Mouse (Mus musculus): ENCODE data around the gene Myt1. TPM values are rescaled to one million over a fixed set of nuclear protein-coding genes. Genes with fewer than 3 reads are reported as not detected.

Gene Myt1
- total and polyA plus RNA-seq, 2 experiments from 2014 or later, result 7.6 to 57.4 TPM

DNA sequence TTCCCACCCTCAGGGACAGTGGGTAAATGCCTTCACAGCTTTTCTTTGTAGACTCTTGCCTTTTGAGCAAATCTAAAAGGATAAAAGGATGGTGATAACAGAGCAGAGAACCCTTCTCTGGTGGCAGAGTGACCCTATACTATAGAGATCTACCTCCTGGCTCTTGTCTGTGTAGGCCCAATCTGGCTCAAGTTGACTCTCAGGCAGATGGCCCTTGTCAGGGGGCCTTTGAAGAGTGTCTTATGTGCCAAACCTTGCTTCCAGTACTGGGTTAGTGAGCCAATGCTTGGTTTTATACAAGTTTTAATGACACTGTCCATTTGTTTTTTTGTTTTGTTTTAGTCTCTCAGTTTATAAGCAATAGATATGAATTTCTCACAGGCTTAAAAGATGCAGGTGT lies 41.9 kb upstream of the Myt1 start:
- Histone ChIP-seq H3K9me3 (ENCODE audit: low read length) (no peaks in the 10 kb centered on the region), H3K4me3 (ENCODE audit: low read depth, low read length) (no peak overlapping the region), H3K4me2 (ENCODE audit: low read depth, low read length, poor library complexity, severe bottlenecking) (no peak overlapping the region), H3K9ac (replicated peaks; ENCODE audit: low read length, poor library complexity, severe bottlenecking) (no peak overlapping the region), H3K36me3 (ENCODE audit: insufficient read depth, low read length) (peaks cover 27% of the 10 kb centered on the region), H3K4me1 (ENCODE audit: insufficient read depth, low read length) (peaks cover 8% of the 10 kb centered on the region), H3K27me3 (ENCODE audit: insufficient read depth, low read length) (no peaks in the 10 kb centered on the region), H3K27ac (ENCODE audit: low read depth, low read length) (no peak overlapping the region)
- TF ChIP-seq CTCF (IDR thresholded peaks at IDR 0.05), result no peak
- DNase-seq (ENCODE audit: low spot score) (no peak), ATAC-seq (ENCODE audit: low FRiP score) (no peak)

- H3K4me3 ChIP-seq (ENCODE audit: low read depth, low read length), result no peak overlapping the region
- peak; percentile 88 for TF ChIP-seq CTCF (IDR thresholded peaks at IDR 0.05)
- H3K9ac ChIP-seq (replicated peaks; ENCODE audit: low read length, poor library complexity, severe bottlenecking), result no peak overlapping the region
- H3K27me3 ChIP-seq (ENCODE audit: insufficient read depth, low read length), result no peaks in the 10 kb centered on the region
- no peak overlapping the region for H3K4me2 ChIP-seq (ENCODE audit: low read depth, low read length, poor library complexity, severe bottlenecking)
- WGBS, result 16% methylated on average over 3 of the region's 3 CpGs
- H3K27ac ChIP-seq (ENCODE audit: low read depth, low read length), result no peak overlapping the region
- ATAC-seq (ENCODE audit: low FRiP score) (no peak), DNase-seq (ENCODE audit: low spot score) (peak; percentile 76)
- peaks cover 32% of the 10 kb centered on the region for H3K36me3 ChIP-seq (ENCODE audit: insufficient read depth, low read length)
- peaks cover 2% of the 10 kb centered on the region; the same call in 1 of the 2 replicates for H3K4me1 ChIP-seq (ENCODE audit: insufficient read depth, low read length)
- H3K9me3 ChIP-seq (ENCODE audit: low read length), result no peaks in the 10 kb centered on the region
Measured at GRCm38 (mm10) chr2:181722213-181722612, 40.9 kb upstream of the Myt1 start.

DNA sequence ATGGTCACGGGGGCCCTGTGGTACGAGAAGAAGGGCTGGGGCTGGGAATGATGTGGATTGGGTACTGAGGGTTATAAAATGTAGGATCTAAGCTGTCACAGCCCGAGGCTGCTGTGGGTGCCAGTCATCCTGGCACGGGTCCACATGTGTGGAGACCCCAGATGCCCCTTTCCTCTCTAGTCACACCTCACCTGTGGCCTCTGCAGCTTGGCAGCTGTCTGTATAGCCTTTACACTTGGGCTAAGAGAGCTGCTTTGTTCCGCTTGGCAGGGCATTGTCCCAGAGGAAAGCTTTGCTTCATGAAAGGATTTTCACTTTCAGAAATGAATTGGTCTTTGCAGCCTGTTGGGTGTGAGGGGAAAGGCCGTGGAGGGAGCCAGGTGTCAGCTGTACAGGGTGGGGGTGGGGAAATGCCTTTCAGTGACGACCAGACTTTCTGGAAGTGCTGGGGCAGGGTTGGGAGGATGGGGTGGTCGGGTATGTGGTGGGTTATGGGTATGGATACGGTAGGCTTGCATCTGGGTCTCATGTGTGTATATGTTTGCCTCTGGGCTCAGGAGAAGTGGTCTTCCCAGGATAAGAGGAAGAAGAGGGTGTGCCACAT lies 35.4 kb upstream of the Myt1 start:
- Histone ChIP-seq H3K9me3 (ENCODE audit: low read length) (no peaks in the 10 kb centered on the region), H3K4me1 (ENCODE audit: insufficient read depth, low read length) (no peaks in the 10 kb centered on the region), H3K4me2 (ENCODE audit: low read depth, low read length, poor library complexity, severe bottlenecking) (no peak overlapping the region), H3K36me3 (ENCODE audit: insufficient read depth, low read length) (peaks cover 25% of the 10 kb centered on the region; the same call in 1 of the 2 replicates), H3K9ac (replicated peaks; ENCODE audit: low read length, poor library complexity, severe bottlenecking) (no peak overlapping the region), H3K4me3 (ENCODE audit: low read depth, low read length) (no peak overlapping the region), H3K27ac (ENCODE audit: low read depth, low read length) (no peak overlapping the region), H3K27me3 (ENCODE audit: insufficient read depth, low read length) (no peaks in the 10 kb centered on the region)
- TF ChIP-seq CTCF (IDR thresholded peaks at IDR 0.05), result no peak
- ATAC-seq (ENCODE audit: low FRiP score) (no peak), DNase-seq (ENCODE audit: low spot score) (peak; percentile 46)
- WGBS, result 27% methylated on average over 9 of the region's 9 CpGs

DNA sequence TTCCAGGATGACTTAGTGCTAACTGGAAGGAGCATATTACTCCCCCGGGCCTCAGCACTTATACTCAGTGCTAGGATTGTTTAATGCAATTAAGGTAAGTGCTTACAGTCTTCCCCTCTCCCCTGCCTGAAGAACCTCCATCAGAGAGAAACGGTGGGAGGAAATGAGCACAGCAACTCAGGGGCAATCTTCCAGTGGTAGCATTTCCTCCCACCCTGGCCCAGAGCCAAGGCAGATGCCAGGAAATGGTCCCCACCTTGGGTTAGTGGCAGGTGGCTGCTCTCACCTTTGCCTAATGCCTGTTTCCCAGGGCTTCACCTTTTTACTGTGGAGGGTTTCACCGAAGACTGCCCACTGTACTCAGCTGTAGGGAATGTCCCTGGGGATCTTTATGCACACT lies 33.1 kb upstream of the Myt1 start:
- Histone ChIP-seq H3K27me3 (ENCODE audit: insufficient read depth, low read length) (no peaks in the 10 kb centered on the region), H3K36me3 (ENCODE audit: insufficient read depth, low read length) (peaks cover 21% of the 10 kb centered on the region; the same call in 1 of the 2 replicates), H3K9me3 (ENCODE audit: low read length) (no peaks in the 10 kb centered on the region), H3K4me1 (ENCODE audit: insufficient read depth, low read length) (no peaks in the 10 kb centered on the region), H3K4me2 (ENCODE audit: low read depth, low read length, poor library complexity, severe bottlenecking) (no peak overlapping the region), H3K9ac (replicated peaks; ENCODE audit: low read length, poor library complexity, severe bottlenecking) (no peak overlapping the region), H3K27ac (ENCODE audit: low read depth, low read length) (no peak overlapping the region), H3K4me3 (ENCODE audit: low read depth, low read length) (no peak overlapping the region)
- DNase-seq (ENCODE audit: low spot score) (no peak), ATAC-seq (ENCODE audit: low FRiP score) (no peak)
- WGBS, result 85% methylated on average over 3 of the region's 3 CpGs
- no peak for TF ChIP-seq CTCF (IDR thresholded peaks at IDR 0.05)

GRCm38 (mm10) chr2:181752626-181753025 lies 10.5 kb upstream of the Myt1 start:
- Histone ChIP-seq H3K4me1 (ENCODE audit: insufficient read depth, low read length) (no peaks in the 10 kb centered on the region), H3K27ac (ENCODE audit: low read depth, low read length) (no peak overlapping the region), H3K27me3 (ENCODE audit: insufficient read depth, low read length) (no peaks in the 10 kb centered on the region), H3K4me2 (ENCODE audit: low read depth, low read length, poor library complexity, severe bottlenecking) (no peak overlapping the region), H3K36me3 (ENCODE audit: insufficient read depth, low read length) (no peaks in the 10 kb centered on the region), H3K9ac (replicated peaks; ENCODE audit: low read length, poor library complexity, severe bottlenecking) (no peak overlapping the region), H3K9me3 (ENCODE audit: low read length) (no peaks in the 10 kb centered on the region), H3K4me3 (ENCODE audit: low read depth, low read length) (no peak overlapping the region)
- ATAC-seq (ENCODE audit: low FRiP score), result no peak
- TF ChIP-seq CTCF (IDR thresholded peaks at IDR 0.05), result no peak
- DNase-seq (ENCODE audit: low spot score), result no peak
- 79% methylated on average over 1 of the region's 1 CpGs for WGBS

DNA sequence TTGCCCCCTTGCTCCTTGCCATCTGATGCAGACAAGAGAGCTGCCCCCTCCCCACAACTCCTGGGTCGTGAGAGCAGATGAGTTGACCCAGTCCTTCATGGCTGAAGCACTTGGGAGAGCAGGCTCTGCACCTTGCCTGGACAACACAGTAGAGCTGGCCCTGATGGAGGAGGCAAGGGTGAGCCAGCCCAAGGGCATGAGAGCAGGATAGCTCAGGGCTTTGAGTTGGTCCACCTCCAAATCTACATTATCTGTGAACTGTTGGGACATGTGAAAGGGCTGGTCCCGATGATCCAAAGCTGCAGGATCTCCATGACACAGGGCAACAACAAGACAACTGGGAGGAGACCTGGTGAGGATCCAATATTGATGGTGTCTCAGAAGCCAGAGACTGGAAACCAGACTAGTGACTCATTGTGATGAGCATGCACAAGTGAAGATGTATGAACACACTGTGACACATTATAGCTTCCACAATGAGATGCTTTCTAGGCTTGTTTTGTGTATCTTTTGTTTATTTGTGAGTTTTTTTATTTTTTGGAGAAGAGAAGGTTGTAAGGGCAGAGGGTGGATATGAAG lies 4.9 kb upstream of the Myt1 start:
- Histone ChIP-seq H3K36me3 (ENCODE audit: insufficient read depth, low read length) (no peaks in the 10 kb centered on the region), H3K9ac (replicated peaks; ENCODE audit: low read length, poor library complexity, severe bottlenecking) (no peak overlapping the region), H3K4me1 (ENCODE audit: insufficient read depth, low read length) (no peaks in the 10 kb centered on the region), H3K9me3 (ENCODE audit: low read length) (no peaks in the 10 kb centered on the region), H3K27ac (ENCODE audit: low read depth, low read length) (no peak overlapping the region), H3K4me2 (ENCODE audit: low read depth, low read length, poor library complexity, severe bottlenecking) (no peak overlapping the region), H3K4me3 (ENCODE audit: low read depth, low read length) (no peak overlapping the region), H3K27me3 (ENCODE audit: insufficient read depth, low read length) (no peaks in the 10 kb centered on the region)
- DNase-seq (ENCODE audit: low spot score), result no peak
- TF ChIP-seq CTCF (IDR thresholded peaks at IDR 0.05), result no peak
- no peak for ATAC-seq (ENCODE audit: low FRiP score)
- 60% methylated on average over 2 of the region's 2 CpGs for WGBS

Data from midbrain, postnatal 0 days (tissue).